Mouse (Mus musculus): ENCODE measurements around the gene Btaf1. TPM values are rescaled to one million over a fixed set of nuclear protein-coding genes. Genes with fewer than 3 reads are reported as not detected.

Btaf1 gene
- polyA plus RNA-seq, 1 experiment from 2014 or later = 3.7 TPM

DNA sequence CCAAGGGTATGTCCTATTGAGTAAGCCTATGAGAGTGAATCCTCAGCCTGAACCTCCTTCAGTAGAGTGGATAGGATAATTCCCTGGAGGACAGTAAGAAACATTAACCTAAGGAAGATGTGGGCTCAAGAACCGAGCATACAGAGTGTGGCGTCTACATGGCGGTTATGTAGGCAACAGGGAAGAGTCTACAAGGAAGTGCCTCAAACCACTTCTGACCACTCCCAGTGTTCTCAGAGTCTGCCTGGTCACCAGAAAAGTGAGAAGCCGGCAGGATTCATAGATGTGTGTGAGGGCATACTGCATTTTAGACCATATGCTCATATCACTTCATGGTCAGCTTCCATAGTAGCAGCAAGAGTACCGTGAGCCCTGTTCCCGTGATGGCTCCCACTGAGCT is 122.6 kb downstream of the Btaf1 start:
- WGBS (ENCODE audit: insufficient replicate concordance) = 75% methylated on average over 6 of the region's 6 CpGs
- no peak overlapping the region for H3K4me3 ChIP-seq (ENCODE audit: low read depth, low read length)
- no peak for TF ChIP-seq EP300 (IDR thresholded peaks at IDR 0.05; ENCODE audit: low read depth)
- TF ChIP-seq CTCF (IDR thresholded peaks at IDR 0.05; ENCODE audit: low read depth) = no peak
- no peaks in the 10 kb centered on the region for H3K9me3 ChIP-seq (ENCODE audit: low read length)
- DNase-seq (no peak), ATAC-seq (peak; percentile 17; the same call in 1 of the 2 replicates)
- no peak overlapping the region for H3K9ac ChIP-seq (replicated peaks)
- H3K4me2 ChIP-seq (ENCODE audit: low read depth, low read length) = 0 out of 2 replicates have a peak overlapping the region, but pooled peaks have one; percentile 4
- no peaks in the 10 kb centered on the region for H3K4me1 ChIP-seq (ENCODE audit: insufficient read depth)
- no peaks in the 10 kb centered on the region for H3K36me3 ChIP-seq (replicated peaks; ENCODE audit: insufficient read depth, low read length)
- no peaks in the 10 kb centered on the region for H3K27me3 ChIP-seq (ENCODE audit: insufficient read depth, low read length)
- no peak overlapping the region for H3K27ac ChIP-seq (ENCODE audit: low read depth)

GRCm38 (mm10) chr19:37050643-37051345 is 124.9 kb downstream of the Btaf1 start:
- H3K9me3 ChIP-seq (ENCODE audit: low read length) = no peaks in the 10 kb centered on the region
- 67% methylated on average over 4 of the region's 4 CpGs for WGBS (ENCODE audit: insufficient replicate concordance)
- H3K9ac ChIP-seq (replicated peaks) = no peak overlapping the region
- H3K36me3 ChIP-seq (replicated peaks; ENCODE audit: insufficient read depth, low read length) = no peaks in the 10 kb centered on the region
- TF ChIP-seq CTCF (IDR thresholded peaks at IDR 0.05; ENCODE audit: low read depth) (peak; percentile 75), EP300 (IDR thresholded peaks at IDR 0.05; ENCODE audit: low read depth) (no peak)
- H3K4me1 ChIP-seq (ENCODE audit: insufficient read depth) = no peaks in the 10 kb centered on the region
- H3K27me3 ChIP-seq (ENCODE audit: insufficient read depth, low read length) = no peaks in the 10 kb centered on the region
- no peak for ATAC-seq
- no peak overlapping the region for H3K4me2 ChIP-seq (ENCODE audit: low read depth, low read length)
- no peak overlapping the region for H3K27ac ChIP-seq (ENCODE audit: low read depth)
- peak; percentile 43 for DNase-seq
- H3K4me3 ChIP-seq (ENCODE audit: low read depth, low read length) = no peak overlapping the region

DNA sequence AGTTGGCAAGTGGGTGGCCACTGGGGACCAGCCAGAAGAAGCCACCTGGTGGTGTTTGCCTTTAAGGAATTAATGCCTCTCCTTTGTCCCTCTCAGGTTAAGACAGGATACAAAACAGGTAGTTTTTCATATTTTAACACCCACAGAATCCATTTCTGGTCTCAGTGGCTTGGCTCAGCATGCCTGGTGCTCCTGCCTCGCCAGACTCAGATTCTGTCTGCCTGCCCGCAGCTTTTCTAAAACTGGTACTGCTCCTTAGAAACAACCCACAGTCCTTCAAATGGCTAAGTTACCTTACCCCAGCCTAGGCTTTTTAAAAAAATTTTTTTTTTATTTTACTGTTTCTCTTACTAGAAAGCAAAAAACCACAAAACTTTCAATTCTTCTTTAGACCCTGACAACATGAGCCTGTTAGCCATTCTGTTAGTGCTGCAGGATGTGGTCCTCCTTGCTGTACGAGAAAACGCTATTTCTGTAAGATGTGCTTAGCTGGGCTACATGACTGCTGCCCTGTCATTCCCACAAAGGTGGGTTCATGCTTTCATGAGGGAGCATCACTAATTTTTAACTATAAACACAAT is 130.2 kb downstream of the Btaf1 start:
- no peak overlapping the region for H3K27ac ChIP-seq (ENCODE audit: low read depth)
- H3K4me3 ChIP-seq (ENCODE audit: low read depth, low read length) = no peak overlapping the region
- H3K4me2 ChIP-seq (ENCODE audit: low read depth, low read length) = no peak overlapping the region
- H3K9ac ChIP-seq (replicated peaks) = no peak overlapping the region
- WGBS (ENCODE audit: insufficient replicate concordance) = 66% methylated on average over 4 of the region's 4 CpGs
- ATAC-seq = no peak
- H3K27me3 ChIP-seq (ENCODE audit: insufficient read depth, low read length) = no peaks in the 10 kb centered on the region
- H3K9me3 ChIP-seq (ENCODE audit: low read length) = no peaks in the 10 kb centered on the region
- no peaks in the 10 kb centered on the region for H3K36me3 ChIP-seq (replicated peaks; ENCODE audit: insufficient read depth, low read length)
- TF ChIP-seq EP300 (IDR thresholded peaks at IDR 0.05; ENCODE audit: low read depth) (no peak), CTCF (IDR thresholded peaks at IDR 0.05; ENCODE audit: low read depth) (no peak)
- no peak for DNase-seq
- H3K4me1 ChIP-seq (ENCODE audit: insufficient read depth) = 0 out of 2 replicates have a peak, but pooled peaks cover 4% of the 10 kb centered on the region

GRCm38 (mm10) chr19:37057161-37057905 is 131.5 kb downstream of the Btaf1 start:
- H3K4me1 ChIP-seq (ENCODE audit: insufficient read depth) = 0 out of 2 replicates have a peak, but pooled peaks cover 4% of the 10 kb centered on the region

GRCm38 (mm10) chr19:37059623-37060022 is 133.7 kb downstream of the Btaf1 start:
- H3K27ac ChIP-seq (ENCODE audit: low read depth) = no peak overlapping the region
- ATAC-seq (peak; percentile 62), DNase-seq (no peak)
- no peaks in the 10 kb centered on the region for H3K27me3 ChIP-seq (ENCODE audit: insufficient read depth, low read length)
- WGBS (ENCODE audit: insufficient replicate concordance) = 4% methylated on average over 2 of the region's 2 CpGs
- H3K36me3 ChIP-seq (replicated peaks; ENCODE audit: insufficient read depth, low read length) = no peaks in the 10 kb centered on the region
- no peaks in the 10 kb centered on the region for H3K9me3 ChIP-seq (ENCODE audit: low read length)
- TF ChIP-seq EP300 (IDR thresholded peaks at IDR 0.05; ENCODE audit: low read depth) = no peak
- TF ChIP-seq CTCF (IDR thresholded peaks at IDR 0.05; ENCODE audit: low read depth) = no peak
- no peak overlapping the region for H3K4me3 ChIP-seq (ENCODE audit: low read depth, low read length)
- H3K9ac ChIP-seq (replicated peaks) = no peak overlapping the region
- H3K4me1 ChIP-seq (ENCODE audit: insufficient read depth) = 0 out of 2 replicates have a peak, but pooled peaks cover 4% of the 10 kb centered on the region
- H3K4me2 ChIP-seq (ENCODE audit: low read depth, low read length) = no peak overlapping the region

More at GRCm38 (mm10) chr19:37057161-37057905, 131.5 kb downstream of the Btaf1 start:
- Histone ChIP-seq H3K36me3 (replicated peaks; ENCODE audit: insufficient read depth, low read length) (no peaks in the 10 kb centered on the region), H3K4me2 (ENCODE audit: low read depth, low read length) (no peak overlapping the region), H3K27me3 (ENCODE audit: insufficient read depth, low read length) (no peaks in the 10 kb centered on the region), H3K9me3 (ENCODE audit: low read length) (no peaks in the 10 kb centered on the region), H3K27ac (ENCODE audit: low read depth) (no peak overlapping the region), H3K4me3 (ENCODE audit: low read depth, low read length) (no peak overlapping the region), H3K9ac (replicated peaks) (no peak overlapping the region)
- DNase-seq = no peak
- no peak for TF ChIP-seq CTCF (IDR thresholded peaks at IDR 0.05; ENCODE audit: low read depth)
- TF ChIP-seq EP300 (IDR thresholded peaks at IDR 0.05; ENCODE audit: low read depth) = no peak
- 74% methylated on average over 8 of the region's 8 CpGs for WGBS (ENCODE audit: insufficient replicate concordance)
- ATAC-seq = no peak

DNA sequence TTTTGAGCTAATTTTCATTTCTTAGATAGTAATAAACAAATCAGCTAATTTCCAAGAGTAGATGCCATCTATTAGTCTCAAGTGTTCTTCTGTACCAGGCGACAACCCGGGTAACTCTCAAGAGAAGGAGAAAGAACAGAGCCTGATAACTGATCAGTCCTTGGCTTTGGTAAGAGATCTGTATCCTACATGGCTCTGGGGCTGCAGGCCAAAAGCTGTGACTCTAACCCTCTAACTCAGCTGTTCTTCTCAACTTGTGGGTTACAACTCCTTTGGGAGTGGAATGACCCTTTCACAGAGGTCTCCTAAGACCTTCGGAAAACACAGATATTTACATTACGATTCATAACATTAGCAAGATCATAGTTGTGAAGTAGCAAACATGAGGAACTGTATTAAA is 134.2 kb downstream of the Btaf1 start:
- Histone ChIP-seq H3K27ac (ENCODE audit: low read depth) (no peak overlapping the region), H3K9ac (replicated peaks) (no peak overlapping the region), H3K36me3 (replicated peaks; ENCODE audit: insufficient read depth, low read length) (no peaks in the 10 kb centered on the region), H3K4me2 (ENCODE audit: low read depth, low read length) (no peak overlapping the region), H3K4me1 (ENCODE audit: insufficient read depth) (0 out of 2 replicates have a peak, but pooled peaks cover 4% of the 10 kb centered on the region), H3K27me3 (ENCODE audit: insufficient read depth, low read length) (no peaks in the 10 kb centered on the region), H3K4me3 (ENCODE audit: low read depth, low read length) (no peak overlapping the region), H3K9me3 (ENCODE audit: low read length) (no peaks in the 10 kb centered on the region)
- DNase-seq (no peak), ATAC-seq (no peak)
- WGBS (ENCODE audit: insufficient replicate concordance) = 79% methylated on average over 4 of the region's 4 CpGs
- TF ChIP-seq CTCF (IDR thresholded peaks at IDR 0.05; ENCODE audit: low read depth) (no peak), EP300 (IDR thresholded peaks at IDR 0.05; ENCODE audit: low read depth) (no peak)

Other genes with a start within 250 kb of the Btaf1 start
- 11.3 and 12.0 TPM in 2 replicates for gene Ppp1r3c, start 189.4 kb upstream of the Btaf1 start, polyA plus RNA-seq (2015; fragmentation: Nextera tagmentation; extraction: Ambion mirVana)
- 9.3 and 9.8 TPM in 2 replicates for gene Tnks2, start 91.8 kb upstream of the Btaf1 start, polyA plus RNA-seq (2015; fragmentation: Nextera tagmentation; extraction: Ambion mirVana)
- 1.0 and 1.2 TPM in 2 replicates for gene Fgfbp3, start 6.5 kb upstream of the Btaf1 start, polyA plus RNA-seq (2015; fragmentation: Nextera tagmentation; extraction: Ambion mirVana)